Mouse (Mus musculus) heart, postnatal 25 days (tissue): ENCODE results near the gene Hcls1. TPM values are rescaled to one million over a fixed set of nuclear protein-coding genes. Genes with fewer than 3 reads are reported as not detected.

Source experiments
- DNase-seq: peaks from one replicate; pipeline ENCODE4 v3.0.0; 2022; ENCODE audit warnings: low spot score
- intact Hi-C: fragments of 180-260 bp; cut with DNase I; formaldehyde crosslinking; loops from one replicate; pipeline ENCODE4 v1.15.1; 2025
- total RNA-seq, 2 experiments: library from RNA; stranded (reverse); gene quantifications; 2 replicates each; pipeline ENCODE4 v1.2.3; 2021

The Hcls1 gene
- total RNA-seq, 2 experiments from 2014 or later = 7.3 to 7.4 TPM

DNA sequence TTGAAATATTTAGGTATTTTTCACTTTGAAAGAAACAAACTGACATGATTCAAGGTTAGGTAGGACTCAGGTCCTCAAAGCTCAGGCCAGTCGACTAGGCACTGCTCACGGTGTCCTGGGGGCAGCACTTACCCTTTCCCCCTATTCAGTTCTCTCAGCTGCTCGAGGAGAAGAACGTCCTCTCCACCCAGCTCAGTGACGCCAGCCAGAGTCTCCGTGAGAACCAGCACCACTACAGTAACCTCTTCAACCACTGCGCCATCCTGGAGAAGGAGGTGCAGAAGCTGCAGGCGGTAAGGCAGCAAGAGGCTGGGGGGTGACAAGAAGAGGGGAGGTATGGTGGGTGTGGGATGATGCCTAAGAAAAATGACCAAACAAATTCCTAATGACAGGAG lies 6.7 kb upstream of the Hcls1 start:
- no peak for DNase-seq
- intact Hi-C loops = no loop called here

DNA sequence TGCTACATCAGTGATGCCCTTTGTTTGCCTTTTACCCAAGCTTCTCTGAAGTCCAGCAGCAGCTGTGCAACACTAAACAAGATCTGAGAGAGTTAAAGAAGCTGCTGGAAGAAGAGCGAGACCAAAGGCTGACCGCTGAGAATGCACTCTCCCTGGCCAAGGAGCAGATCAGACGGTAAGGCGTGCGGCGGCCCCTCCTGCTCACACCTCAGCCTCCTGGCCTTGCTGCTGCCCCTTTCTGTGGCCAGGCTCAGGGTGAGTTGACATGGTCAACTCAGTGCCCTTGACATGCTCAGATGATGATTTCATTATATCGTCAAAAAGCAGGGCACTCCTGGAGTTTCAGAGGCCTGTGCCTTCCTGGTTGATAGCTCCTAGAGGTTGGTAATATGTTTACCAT lies 5.6 kb upstream of the Hcls1 start:
- intact Hi-C loops = no loop called here
- no peak for DNase-seq

DNA sequence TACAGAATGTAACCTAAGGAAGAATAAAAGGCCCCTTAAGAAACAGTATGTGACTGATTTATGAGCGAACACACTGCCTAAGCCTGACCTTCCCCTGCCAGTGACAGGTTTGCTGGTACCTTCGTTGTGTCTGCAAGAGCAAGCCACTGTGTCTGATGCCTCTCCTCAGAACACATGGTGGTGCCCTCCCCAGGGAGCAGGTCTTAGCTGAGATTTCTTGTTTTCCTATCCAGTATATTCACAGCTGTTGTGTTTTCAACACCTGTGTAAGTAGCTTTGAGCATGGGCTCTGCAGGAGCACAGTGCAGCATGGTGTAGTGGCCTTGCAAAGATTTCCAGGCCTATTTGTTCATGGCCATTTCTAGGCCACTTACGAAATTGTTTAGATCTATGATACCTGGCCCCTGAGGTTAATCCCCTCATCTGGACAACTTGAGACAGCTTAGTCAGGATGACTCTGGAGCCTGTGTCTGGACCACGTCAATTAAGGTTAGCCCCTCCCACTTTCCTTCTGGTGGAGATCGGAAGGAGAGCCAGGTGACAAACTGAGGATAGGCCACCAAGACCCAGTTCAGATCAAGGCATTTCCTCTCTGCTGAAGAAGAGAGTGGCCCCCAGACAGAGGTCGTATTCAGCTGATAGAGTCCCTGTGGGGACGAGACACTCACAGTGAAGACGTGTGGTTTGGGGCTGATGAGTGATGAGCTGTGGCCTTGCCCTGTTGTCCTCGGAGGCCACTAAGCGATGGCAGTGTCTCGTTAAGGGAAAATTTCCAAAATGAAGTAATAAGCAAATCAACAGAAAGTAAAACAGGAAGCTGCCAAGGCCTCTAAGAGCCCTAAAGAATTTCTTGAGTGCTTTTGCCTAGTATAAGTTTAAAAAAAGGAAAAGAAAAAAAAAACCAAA lies 4.3 kb upstream of the Hcls1 start:
- intact Hi-C loops = no loop called here

DNA sequence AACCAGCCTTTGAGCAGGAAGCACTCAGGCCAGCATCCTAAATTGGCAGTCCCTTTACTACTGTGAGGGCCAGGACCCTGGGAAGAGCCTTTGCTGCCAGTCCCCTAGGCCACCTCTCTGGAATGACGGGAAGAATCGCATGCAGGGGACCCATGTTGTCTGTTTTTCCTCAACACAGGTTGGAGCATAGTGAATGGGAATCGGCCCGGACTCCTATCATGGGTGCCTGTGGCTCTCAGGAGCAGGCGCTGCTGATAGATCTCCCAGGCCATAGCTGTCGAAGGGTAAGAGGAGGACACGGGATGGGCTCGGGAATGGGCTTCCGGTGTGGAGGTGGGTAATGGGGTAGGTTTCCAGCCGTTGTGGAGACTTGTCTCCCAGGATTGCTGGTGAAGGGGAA lies 3.4 kb upstream of the Hcls1 start:
- no peak for DNase-seq
- intact Hi-C loops = no loop called here

More for the DNA sequence above, 4.3 kb upstream of the Hcls1 start:
- DNase-seq = no peak

GRCm38 (mm10) chr16:36931976-36932375 lies 2.8 kb upstream of the Hcls1 start:
- intact Hi-C loops = no loop called here
- no peak for DNase-seq

GRCm38 (mm10) chr16:36932546-36932945 lies 2.2 kb upstream of the Hcls1 start:
- no peak for DNase-seq
- intact Hi-C loops = no loop called here

- intact Hi-C loops = no loop called here
Measured at GRCm38 (mm10) chr16:36934131-36934840, 497 bp upstream of the Hcls1 start.

DNA sequence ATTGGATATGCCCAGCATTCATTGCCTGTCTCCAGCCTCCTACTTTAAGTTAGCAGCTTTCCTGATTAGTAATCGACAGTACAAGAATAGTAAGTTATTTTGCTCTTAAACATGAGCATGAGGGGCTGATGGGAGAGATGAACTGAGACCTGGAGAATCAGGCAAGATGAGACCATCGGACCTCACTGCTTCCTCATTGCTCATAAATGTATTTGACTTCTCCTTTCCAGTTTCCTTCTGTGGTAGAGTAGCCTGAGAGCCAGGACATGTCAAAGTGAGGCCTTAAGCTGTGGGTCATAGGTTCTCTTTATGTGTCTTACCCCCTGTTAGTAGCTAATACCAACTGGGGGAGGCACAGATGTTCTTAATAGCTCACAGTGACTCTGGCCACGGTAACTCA lies 1.0 kb downstream of the Hcls1 start:
- intact Hi-C loops = no loop called here
- DNase-seq = no peak

More at GRCm38 (mm10) chr16:36934131-36934840, 497 bp upstream of the Hcls1 start:
- DNase-seq = no peak

DNA sequence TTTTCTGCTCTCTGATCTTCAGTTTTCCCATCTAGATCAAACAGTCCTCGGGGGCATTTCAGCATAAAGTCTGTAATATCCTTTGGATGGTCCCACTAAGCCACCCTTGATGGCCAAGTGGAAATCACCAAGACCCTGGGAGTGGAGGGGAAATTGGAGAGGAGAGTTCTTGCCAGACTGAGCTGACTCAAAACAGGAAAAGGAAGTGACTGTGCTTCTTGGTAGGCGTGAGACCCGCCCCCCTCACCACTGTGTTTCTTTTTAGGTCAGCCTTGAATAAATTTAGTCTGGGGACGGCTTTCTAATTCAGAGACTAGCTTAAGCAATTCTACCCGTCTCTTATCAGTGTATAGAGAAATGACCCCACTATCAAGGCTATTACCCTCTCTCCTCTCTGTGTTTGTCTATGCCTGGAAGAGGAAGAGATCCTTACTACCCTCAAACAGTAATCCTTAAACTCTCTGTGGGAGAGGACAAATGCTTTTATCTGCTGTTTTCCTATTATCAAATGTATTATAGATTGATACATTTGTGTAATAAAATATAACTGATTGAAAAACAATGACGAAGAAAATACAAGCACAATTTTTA lies 6.4 kb downstream of the Hcls1 start:
- peak; percentile 19 for DNase-seq
- intact Hi-C loops = loop anchor here (2.0 kb wide), 1 partner anchor 72 kb away; no protein-coding TSS in a partner anchor

- intact Hi-C loops = loop anchor here (2.0 kb wide), 1 partner anchor 71 kb away; no protein-coding TSS in a partner anchor
- no peak for DNase-seq
Measured at GRCm38 (mm10) chr16:36941895-36942294, 7.1 kb downstream of the Hcls1 start.

DNA sequence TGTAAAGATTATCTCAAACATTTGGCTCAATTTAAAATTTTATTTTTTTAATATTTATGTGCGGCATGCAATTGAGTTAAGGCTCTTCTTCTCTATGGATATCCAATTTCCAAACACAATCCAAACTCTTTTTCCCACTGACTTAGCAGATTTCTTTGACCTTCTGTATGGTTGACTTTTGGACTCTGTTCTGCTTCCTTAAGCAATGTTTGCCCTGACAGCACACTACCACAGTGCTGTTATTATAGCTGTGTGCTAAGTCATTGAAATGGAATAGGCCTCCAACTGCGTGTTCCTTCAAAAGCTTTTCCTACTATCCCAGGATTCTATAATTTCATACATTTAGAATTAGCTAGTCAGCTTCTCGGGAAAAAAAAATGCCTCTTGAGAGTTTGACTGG lies 8.8 kb downstream of the Hcls1 start:
- DNase-seq = no peak

GRCm38 (mm10) chr16:36944895-36945424 lies 10.2 kb downstream of the Hcls1 start:
- DNase-seq = peak; percentile 37
- intact Hi-C loops = loop anchor here (5.0 kb wide), 1 partner anchor 42 kb away; no protein-coding TSS in a partner anchor

More for the DNA sequence above, 8.8 kb downstream of the Hcls1 start:
- intact Hi-C loops = no loop called here

GRCm38 (mm10) chr16:36946459-36947159 lies 11.8 kb downstream of the Hcls1 start:
- DNase-seq = no peak
- intact Hi-C loops = loop anchor here (5.0 kb wide), 1 partner anchor 41 kb away; no protein-coding TSS in a partner anchor

DNA sequence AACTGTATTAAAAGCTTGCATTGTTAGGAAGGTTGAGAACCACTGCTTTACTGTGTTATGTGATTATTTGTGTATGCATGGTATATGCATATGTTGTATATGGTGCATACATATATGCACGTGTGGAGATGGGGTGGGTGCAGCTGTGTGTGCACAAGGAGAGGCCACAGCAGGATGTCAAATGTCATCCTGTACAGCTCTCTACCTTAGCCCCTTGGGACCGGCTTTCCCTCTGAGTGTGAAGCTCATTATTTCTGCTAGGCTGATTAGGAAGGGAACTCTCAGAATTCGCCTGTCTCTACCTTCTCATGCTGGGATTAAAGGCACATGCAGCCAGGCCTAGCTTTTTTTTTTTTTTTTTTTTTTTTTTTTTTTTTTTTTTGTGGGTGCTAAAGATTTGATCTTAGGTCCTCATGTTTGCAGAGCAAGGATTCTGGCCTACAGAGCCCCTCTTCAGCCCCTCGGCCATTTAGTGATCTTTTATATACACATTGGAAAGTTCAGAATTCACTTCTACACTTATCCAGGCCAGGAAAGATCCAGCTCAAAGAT lies 12.9 kb downstream of the Hcls1 start:
- no peak for DNase-seq
- intact Hi-C loops = loop anchor here (5.0 kb wide), 1 partner anchor 40 kb away; no protein-coding TSS in a partner anchor

DNA sequence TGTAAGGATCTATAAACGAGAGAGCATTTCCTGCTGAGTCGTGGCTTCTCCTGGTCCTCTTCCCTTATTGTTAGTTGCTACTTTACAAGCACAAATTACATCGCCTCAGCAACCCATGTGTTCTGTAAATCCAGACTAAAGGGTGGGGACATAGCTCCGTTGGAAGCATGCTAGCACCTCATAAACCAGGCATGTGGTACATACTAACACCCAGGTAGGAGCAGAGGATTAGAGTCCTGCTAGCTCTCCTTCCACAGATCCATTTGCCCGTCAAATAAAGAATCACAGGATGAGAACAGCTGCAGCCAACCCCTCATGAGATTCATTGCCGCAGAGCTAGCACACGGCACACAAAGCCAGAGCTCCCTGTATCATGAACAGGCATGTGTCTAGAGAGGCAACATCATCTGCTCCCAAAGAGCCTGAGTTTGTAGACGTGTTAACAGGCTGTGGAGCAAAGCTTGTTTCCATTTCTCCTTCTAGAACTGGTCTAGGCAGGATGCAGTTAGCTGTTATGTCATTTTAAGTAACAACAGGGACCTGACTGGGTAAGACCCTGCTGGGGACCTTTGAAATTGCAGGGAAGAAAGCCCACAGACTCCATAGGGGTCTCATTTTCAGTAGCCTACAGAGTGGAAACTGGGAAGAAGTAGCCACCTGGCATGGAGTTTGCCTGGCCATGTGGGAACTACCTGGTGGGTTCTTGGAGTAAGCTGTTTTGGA lies 15.0 kb downstream of the Hcls1 start:
- no peak for DNase-seq
- intact Hi-C loops = loop anchor here (5.0 kb wide), 1 partner anchor 38 kb away; no protein-coding TSS in a partner anchor

GRCm38 (mm10) chr16:36951029-36951428 lies 16.2 kb downstream of the Hcls1 start:
- no peak for DNase-seq
- intact Hi-C loops = no loop called here

DNA sequence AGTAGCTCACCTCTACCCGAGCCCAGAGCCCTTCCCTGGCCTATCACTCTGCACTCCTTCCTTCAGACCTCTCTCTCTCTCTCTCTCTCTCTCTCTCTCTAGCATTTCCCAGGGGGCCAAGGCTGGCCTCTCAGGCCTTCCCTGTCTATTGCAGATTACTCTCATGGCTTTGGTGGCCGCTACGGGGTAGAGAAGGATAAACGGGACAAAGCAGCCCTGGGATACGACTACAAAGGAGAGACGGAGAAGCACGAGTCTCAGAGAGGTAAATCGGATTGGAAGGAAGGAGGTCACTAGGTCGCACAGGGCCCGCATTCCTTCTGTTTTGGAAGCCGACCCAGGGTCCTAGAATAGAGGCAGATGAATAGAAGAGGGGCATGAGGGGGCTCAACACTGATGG lies 20.3 kb downstream of the Hcls1 start:
- DNase-seq = no peak
- intact Hi-C loops = no loop called here

- DNase-seq = no peak
- intact Hi-C loops = no loop called here
Measured at GRCm38 (mm10) chr16:36963415-36963814, 28.6 kb downstream of the Hcls1 start.

- DNase-seq = no peak
- intact Hi-C loops = no loop called here
Measured at GRCm38 (mm10) chr16:36979127-36979526, 44.3 kb downstream of the Hcls1 start.
